Mouse (Mus musculus): ENCODE data around the gene Sez6l.

DNA sequence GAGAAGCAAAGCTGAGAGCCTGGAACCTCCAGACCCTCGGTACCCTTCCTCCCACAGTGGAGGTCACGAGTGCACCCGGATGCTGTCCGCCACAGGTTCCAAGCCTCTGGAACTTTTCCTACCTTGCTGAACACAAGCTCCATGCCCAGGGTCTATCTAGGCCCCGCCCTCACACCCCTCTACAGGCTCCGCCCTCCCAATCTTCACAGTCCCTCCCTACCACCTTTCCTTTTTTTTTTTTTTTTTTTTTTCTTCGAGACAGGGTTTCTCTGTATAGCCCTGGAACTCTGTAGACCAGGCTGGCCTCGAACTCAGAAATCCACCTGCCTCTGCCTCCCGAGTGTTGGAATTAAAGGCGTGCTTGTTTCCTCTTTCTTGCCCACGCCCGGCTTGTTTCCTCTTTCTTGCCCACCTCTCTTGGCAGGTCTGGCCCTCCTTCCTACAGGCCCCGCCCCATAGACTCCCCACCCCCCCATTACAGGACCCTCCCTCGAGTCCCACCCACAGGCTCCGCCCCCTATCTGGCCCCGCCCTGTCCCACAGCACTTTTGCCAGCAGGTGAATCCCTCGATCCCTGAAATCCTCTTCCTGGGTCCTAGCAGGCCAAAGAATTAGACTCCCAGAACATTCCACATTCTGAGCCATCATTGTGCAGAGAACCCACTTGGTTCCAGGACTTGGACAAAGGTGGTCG is 128.1 kb downstream of the Sez6l start, which contains the start of gene Gm6588:
- TF ChIP-seq TAL1 (conservative IDR thresholded peaks at IDR 0.05; ENCODE audit: low read depth, low read length) (no peak), CTCF (IDR thresholded peaks at IDR 0.05; ENCODE audit: low read depth, low read length) (no peak), GATA1 (IDR thresholded peaks at IDR 0.05; ENCODE audit: borderline replicate concordance, low read length) (no peak), POLR2AphosphoS5 (IDR thresholded peaks at IDR 0.05; ENCODE audit: insufficient replicate concordance, low read depth, low read length) (no peak)
